25 mouse cellular contexts compared by ENCODE assay signal in the genomic region with DNA sequence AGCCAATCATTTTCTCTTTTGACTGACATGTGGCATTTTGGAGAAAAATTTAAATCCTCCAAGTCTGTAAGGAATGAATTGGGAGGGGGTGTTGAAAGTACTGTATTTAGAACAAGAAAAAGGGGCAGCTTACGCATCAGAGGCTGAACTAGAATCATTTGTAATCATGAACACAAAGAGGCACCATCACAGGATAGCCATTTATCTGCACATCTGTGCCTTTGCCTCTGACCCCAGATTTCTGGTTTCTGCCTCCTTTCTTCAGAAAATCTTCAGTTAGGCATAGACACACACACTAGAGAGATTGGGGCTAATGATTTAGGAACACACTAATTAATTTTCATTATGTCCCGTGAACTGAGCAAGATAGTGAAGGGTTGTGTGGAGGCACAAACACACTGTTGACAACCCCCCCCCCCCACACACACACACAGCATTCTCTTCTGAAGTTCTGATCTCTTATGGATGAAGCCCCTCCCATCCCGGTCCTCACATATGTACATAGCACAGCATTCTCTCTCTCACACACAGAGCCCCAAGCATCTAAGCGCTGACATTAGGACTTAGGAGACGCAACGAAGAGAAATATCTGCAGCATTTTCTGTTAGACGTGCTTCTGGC.
DNase-seq lines count a peak whose midpoint lies in the region; ATAC-seq lines count a peak whose summit lies in the region.
"Had no signal": no experiment of that assay in that cellular context is flagged by ENCODE, and none has a peak within 500 bp of the region (broad histone marks: within the 10 kb centered on the region; RNA-seq: fewer than 3 reads in every experiment).

No protein-coding gene starts in this region.

- no peak overlapping the region for H3K4me2 ChIP-seq in midbrain, embryonic 11.5 days
- H3K4me2 ChIP-seq in midbrain, embryonic 16.5 days (ENCODE audit: low read length), result no peak overlapping the region
- no peak overlapping the region for H3K4me2 ChIP-seq in forebrain, embryonic 16.5 days (ENCODE audit: low read length)
- H3K4me2 ChIP-seq: heart, embryonic 12.5 days; limb, embryonic 15.5 days had no signal

- no peak overlapping the region for H3K4me3 ChIP-seq in midbrain, embryonic 11.5 days (ENCODE audit: low read depth, low read length)
- no peak overlapping the region for H3K4me3 ChIP-seq in midbrain, embryonic 16.5 days (ENCODE audit: low read depth, low read length)
- no peak overlapping the region for H3K4me3 ChIP-seq in forebrain, embryonic 10.5 days
- no peak overlapping the region for H3K4me3 ChIP-seq in forebrain, embryonic 16.5 days (replicated peaks; ENCODE audit: low read length)
- H3K4me3 ChIP-seq: heart, embryonic 12.5 days; hindbrain, embryonic 12.5 days; limb, embryonic 15.5 days; lung, embryonic 15.5 days; megakaryocyte, embryonic 14.5 days; neural tube, embryonic 13.5 days had no signal

- no peaks in the 10 kb centered on the region for H3K27me3 ChIP-seq in midbrain, embryonic 11.5 days (ENCODE audit: control insufficient read depth, insufficient read depth, low read length)
- H3K27me3 ChIP-seq in midbrain, embryonic 16.5 days (ENCODE audit: control insufficient read depth, insufficient read depth, low read depth, low read length), result no peaks in the 10 kb centered on the region; the same call in 1 of the 2 replicates
- H3K27me3 ChIP-seq in forebrain, embryonic 10.5 days (ENCODE audit: poor library complexity, severe bottlenecking), result no peaks in the 10 kb centered on the region
- H3K27me3 ChIP-seq in forebrain, embryonic 16.5 days (replicated peaks; ENCODE audit: control insufficient read depth, insufficient read depth, low read length), result no peaks in the 10 kb centered on the region
- H3K27me3 ChIP-seq: heart, embryonic 12.5 days; hindbrain, embryonic 12.5 days; lung, embryonic 15.5 days; megakaryocyte, embryonic 14.5 days had no signal

- H3K9ac ChIP-seq in midbrain, embryonic 11.5 days (ENCODE audit: low read length), result no peak overlapping the region
- no peak overlapping the region for H3K9ac ChIP-seq in midbrain, embryonic 16.5 days (ENCODE audit: low read depth, low read length)
- H3K9ac ChIP-seq in forebrain, embryonic 16.5 days (replicated peaks; ENCODE audit: low read depth, low read length), result no peak overlapping the region
- H3K9ac ChIP-seq: heart, embryonic 12.5 days; hindbrain, embryonic 12.5 days; limb, embryonic 15.5 days; liver, embryonic 14.5 days; lung, embryonic 15.5 days; neural tube, embryonic 13.5 days had no signal

- no peaks in the 10 kb centered on the region for H3K9me3 ChIP-seq in midbrain, embryonic 11.5 days (ENCODE audit: control insufficient read depth, low read length)
- H3K9me3 ChIP-seq in midbrain, embryonic 16.5 days (replicated peaks; ENCODE audit: control insufficient read depth, low read length, poor library complexity, severe bottlenecking), result no peaks in the 10 kb centered on the region
- H3K9me3 ChIP-seq in forebrain, embryonic 10.5 days, result no peaks in the 10 kb centered on the region
- no peaks in the 10 kb centered on the region for H3K9me3 ChIP-seq in forebrain, embryonic 16.5 days (ENCODE audit: control insufficient read depth, low read length)
- H3K9me3 ChIP-seq: heart, embryonic 12.5 days; hindbrain, embryonic 12.5 days; limb, embryonic 15.5 days; lung, embryonic 15.5 days; neural tube, embryonic 13.5 days had no signal

- H3K27ac ChIP-seq in midbrain, embryonic 11.5 days (ENCODE audit: low read depth, low read length), result no peak overlapping the region
- no peak overlapping the region for H3K27ac ChIP-seq in midbrain, embryonic 16.5 days (ENCODE audit: low read length)
- peak overlapping the region; percentile 88 for H3K27ac ChIP-seq in forebrain, embryonic 10.5 days
- no peak overlapping the region for H3K27ac ChIP-seq in forebrain, embryonic 16.5 days (ENCODE audit: low read length)
- H3K27ac ChIP-seq: hindbrain, embryonic 12.5 days; kidney, postnatal 0 days; limb, embryonic 15.5 days; liver, embryonic 14.5 days; lung, embryonic 15.5 days; neural tube, embryonic 13.5 days had no signal

- peak; percentile 22 for DNase-seq in embryo, embryonic 10 days (ENCODE audit: low spot score)
- DNase-seq in embryo, embryonic 9.5 days (ENCODE audit: extremely low spot score), result no peak
- peak; percentile 76 for DNase-seq in midbrain, embryonic 11.5 days (ENCODE audit: low spot score, missing footprints)
- DNase-seq in forebrain, embryonic 10.5 days (ENCODE audit: extremely low spot score, low spot score), result no peak
- DNase-seq in kidney, postnatal 25 days, result no peak
- DNase-seq: adrenal gland, postnatal 14 days; cerebellum, adult 9-10 months; heart, postnatal 10 days; kidney, adult 2 months; left cerebral cortex, postnatal 4 days; lung, postnatal 36 days; thymus, adult 18-20 months; thymus, postnatal 36 days had no signal

- WGBS in midbrain, embryonic 11.5 days, result 78% methylated on average over 7 of the region's 7 CpGs
- WGBS in midbrain, embryonic 16.5 days, result 50% methylated on average over 7 of the region's 7 CpGs
- 60% methylated on average over 7 of the region's 7 CpGs for WGBS in forebrain, embryonic 10.5 days
- whole genome bisulfite sequencing in forebrain, embryonic 16.5 days, result 19% methylated on average over 7 of the region's 7 CpGs

- H3K4me1 ChIP-seq in midbrain, embryonic 11.5 days (ENCODE audit: control insufficient read depth, insufficient read depth, low read length), result peaks cover 16% of the 10 kb centered on the region
- peaks cover 12% of the 10 kb centered on the region for H3K4me1 ChIP-seq in midbrain, embryonic 16.5 days (ENCODE audit: control insufficient read depth, insufficient read depth, low read length)
- H3K4me1 ChIP-seq in forebrain, embryonic 10.5 days, result peaks cover 47% of the 10 kb centered on the region
- peaks cover 24% of the 10 kb centered on the region for H3K4me1 ChIP-seq in forebrain, embryonic 16.5 days (replicated peaks; ENCODE audit: control insufficient read depth, insufficient read depth, low read length)
- H3K4me1 ChIP-seq: megakaryocyte, embryonic 14.5 days had no signal

- no peaks in the 10 kb centered on the region for H3K36me3 ChIP-seq in midbrain, embryonic 11.5 days (ENCODE audit: control insufficient read depth, insufficient read depth, low read length)
- H3K36me3 ChIP-seq in midbrain, embryonic 16.5 days (ENCODE audit: control insufficient read depth, insufficient read depth, low read length), result no peaks in the 10 kb centered on the region
- no peaks in the 10 kb centered on the region for H3K36me3 ChIP-seq in forebrain, embryonic 10.5 days (replicated peaks)
- no peaks in the 10 kb centered on the region for H3K36me3 ChIP-seq in forebrain, embryonic 16.5 days (ENCODE audit: control insufficient read depth, insufficient read depth)
- H3K36me3 ChIP-seq: heart, embryonic 12.5 days; hindbrain, embryonic 12.5 days; limb, embryonic 15.5 days; lung, embryonic 15.5 days; neural tube, embryonic 13.5 days had no signal

- no peak for ATAC-seq in midbrain, embryonic 11.5 days (ENCODE audit: low FRiP score)
- ATAC-seq in midbrain, embryonic 16.5 days, result no peak
- peak; percentile 60 for ATAC-seq in forebrain, embryonic 16.5 days
- ATAC-seq: activated CD4-positive, CD25-positive, alpha-beta regulatory T cell, adult 4 months; inflammation-experienced regulatory T-cells, adult 6 months had no signal

Comparison
In these comparisons a context has a peak if more than half of its experiments do, and no peak if none do; other contexts are left out.
1. DNase-seq: peak in embryo, embryonic 10 days (single experiment) and midbrain, embryonic 11.5 days (single experiment); none in embryo, embryonic 9.5 days (single experiment), forebrain, embryonic 10.5 days (single experiment) and kidney, postnatal 25 days (0 of 2).